Mouse (Mus musculus): ENCODE data around the gene Cmtm2b.
A peak's percentile ranks its signal among the peaks of the same experiment; 100 is the strongest.

Cmtm2b gene

DNA sequence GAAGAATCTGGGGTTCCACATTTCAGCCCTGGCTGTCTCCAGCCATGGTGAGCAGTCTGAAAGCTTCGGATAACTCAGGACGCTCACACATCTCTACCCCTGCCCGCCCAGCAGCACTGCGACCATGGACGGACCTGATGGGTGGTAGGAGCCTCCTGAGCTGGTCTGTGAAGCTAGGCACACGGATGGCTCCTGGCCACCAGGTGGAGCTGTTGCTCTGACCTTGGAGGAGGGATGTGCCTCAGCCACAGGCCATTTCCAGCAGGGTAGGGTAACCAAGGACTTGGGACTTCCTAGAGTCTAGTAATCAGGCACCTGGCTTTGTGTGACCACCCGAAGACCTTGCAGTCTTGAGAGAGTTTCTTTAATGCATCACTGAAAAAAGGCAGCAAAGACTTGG is 21.9 kb downstream of the Cmtm2b start:
- peak; percentile 91 to 94 for DNase-seq

DNA sequence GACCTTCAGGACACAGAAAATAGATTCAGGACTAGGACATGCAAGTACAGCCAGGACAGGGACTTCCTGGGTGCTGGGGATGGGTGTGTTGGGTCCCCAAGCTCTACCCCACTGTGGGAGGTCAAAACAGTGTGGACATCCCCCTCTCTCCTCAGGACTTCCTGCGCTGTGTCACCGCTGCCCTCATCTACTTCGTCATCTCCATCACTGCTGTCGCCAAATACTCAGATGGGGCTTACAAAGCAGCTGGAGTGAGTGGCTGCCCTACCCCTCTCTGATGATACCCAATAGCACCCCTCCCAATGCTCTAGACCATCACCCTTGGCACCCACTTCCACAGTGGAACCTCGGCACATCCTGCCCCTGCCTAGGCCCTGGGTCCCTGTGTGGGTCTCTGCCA is 22.6 kb downstream of the Cmtm2b start:
- no peak for DNase-seq

DNA sequence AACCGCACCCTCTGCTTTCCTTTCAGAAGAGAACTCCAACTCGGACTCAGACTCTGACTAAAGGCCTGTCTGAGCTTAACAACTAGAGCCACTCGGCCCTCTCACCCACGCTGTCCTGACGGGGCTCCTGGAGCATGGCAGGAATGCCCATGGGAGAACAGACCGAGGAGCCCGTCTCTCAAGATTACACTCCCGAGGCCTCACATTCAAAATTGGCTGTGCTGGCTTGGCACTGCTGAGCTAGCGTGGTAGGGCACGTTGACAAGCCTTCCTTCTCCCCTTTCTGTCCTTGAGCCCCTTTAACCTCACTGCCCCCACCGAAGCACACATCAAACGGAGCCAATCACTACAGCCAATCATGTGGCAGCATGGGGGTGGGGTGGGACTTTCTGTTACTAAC is 24.7 kb downstream of the Cmtm2b start:
- DNase-seq: no peak

DNA sequence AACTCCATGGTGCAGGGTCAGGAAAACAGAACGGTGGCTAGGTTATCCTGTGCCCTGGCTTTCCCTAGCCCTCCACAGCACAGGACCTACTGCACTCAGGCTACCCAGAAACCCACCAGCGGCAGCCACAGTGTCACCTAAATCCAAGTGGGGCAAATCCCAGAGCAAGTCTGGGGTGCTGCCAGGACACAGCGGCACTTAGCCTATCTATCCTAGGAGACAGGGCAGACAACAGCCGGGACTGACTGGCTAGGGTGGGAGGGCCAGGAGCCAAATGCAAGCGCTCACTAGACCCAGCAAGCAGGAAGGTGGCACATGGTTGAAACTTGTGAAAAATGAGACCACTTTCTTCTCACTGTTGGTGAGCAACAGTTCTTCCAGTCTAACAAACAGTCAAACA is 26.9 kb downstream of the Cmtm2b start:
- DNase-seq: no peak

DNA sequence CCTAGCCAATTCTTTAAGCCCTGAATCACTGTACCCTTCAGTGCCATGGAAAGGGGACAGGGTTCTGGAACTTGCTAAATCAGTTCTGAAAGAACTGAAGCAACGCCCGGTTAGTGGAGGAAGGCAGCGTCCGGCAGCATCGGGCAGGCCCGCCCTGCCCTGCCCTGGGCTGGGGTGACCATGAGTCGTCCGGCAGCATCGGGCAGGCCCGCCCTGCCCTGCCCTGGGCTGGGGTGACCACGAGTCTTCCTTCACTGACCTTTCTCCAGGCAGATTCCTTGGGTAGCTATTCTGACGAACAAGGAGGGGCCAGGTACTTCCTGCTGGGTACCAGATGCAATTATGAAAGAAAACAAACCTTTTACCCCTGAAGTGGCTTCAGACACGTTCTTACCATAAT is 28.0 kb downstream of the Cmtm2b start:
- no peak for DNase-seq

DNA sequence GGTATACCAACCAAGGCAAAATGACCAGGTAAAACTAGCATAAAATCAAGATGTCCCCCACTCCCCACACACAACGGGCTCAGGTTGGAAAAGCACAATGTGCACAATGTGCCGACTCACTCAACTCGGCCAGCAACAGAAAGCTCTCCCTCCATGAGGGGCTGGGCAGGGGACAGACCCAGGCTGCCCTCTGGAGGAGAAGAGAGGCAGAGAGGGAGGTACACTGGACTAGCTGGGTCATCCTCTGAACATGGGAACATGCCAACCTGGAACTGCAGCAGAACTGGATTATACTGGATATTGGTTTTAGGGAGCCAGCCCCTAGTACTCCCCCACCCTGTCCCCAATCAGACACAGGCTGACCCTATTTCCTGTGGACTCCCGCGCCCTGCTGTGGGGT is 31.2 kb downstream of the Cmtm2b start:
- DNase-seq: no peak

DNA sequence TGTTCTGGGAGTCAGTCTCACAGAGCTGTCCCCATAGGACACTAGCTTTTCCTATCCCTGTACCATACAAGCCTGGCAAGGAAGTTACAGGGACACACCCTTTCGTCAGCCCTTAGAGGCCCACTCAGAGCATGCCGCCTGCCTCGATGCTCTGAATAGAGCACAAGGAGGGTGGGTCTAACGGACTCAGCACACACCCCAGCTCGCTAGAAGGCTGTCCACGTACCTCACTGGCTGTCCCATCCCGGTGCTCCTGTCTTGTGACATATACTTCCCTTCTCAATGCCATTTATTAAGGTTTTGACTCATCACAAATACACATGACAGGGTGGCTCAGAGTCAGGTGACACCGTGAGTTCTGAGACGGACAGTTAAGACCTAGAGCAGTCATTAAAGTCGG is 32.5 kb downstream of the Cmtm2b start:
- DNase-seq: no peak

DNA sequence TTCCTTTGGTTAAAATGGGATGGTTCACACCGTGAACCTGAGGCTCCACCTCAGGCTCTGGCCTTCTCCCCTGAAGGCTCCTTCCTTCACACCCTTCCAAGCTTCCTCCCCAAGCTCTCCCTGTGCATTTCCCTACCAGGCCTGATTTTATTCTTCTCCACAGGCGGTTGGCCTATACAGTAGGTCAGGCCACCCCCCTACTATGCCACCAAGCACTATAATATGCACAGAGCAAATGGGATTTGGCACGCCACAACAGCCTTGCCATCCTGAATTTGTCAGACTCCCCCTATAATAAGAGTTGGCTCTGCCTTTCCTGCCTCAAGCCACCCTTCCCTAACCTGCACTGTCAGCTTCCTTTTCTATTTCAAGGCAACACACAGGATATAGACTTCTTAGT is 36.6 kb downstream of the Cmtm2b start:
- DNase-seq: no peak

DNA sequence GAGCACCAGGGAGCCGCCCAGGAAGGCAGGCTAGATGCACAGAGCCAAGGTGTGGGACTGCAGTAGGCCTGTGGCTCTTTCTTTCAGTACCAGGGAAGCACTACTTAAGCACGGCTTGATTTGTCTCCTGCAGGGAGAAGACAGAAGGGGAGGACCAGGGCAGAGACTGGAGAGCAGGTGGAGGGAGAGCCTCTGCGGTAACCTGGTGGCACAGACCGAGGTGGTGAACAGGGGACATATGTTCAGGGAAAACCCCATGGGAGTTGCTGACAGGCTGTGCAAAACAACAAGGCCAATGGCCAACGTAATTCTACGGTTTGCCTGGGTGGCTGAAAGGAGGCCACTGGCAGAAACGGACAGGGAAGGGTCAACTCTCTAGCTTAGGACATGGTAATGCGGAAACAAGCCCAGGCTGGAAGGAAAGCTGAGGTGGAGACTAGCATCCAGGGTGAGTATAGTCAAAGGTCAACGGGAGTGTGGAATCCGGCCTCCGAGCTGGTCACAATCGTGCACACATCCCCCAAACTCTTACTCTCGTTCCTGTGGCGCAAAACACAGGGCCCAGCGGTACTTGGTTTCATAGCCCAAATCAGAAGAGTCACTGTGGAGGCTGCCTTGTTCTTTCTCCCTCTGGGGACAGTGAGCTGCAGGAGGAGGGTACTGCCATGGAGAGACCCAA is 37.9 kb downstream of the Cmtm2b start:
- peak; percentile 41 to 43 for DNase-seq

DNA sequence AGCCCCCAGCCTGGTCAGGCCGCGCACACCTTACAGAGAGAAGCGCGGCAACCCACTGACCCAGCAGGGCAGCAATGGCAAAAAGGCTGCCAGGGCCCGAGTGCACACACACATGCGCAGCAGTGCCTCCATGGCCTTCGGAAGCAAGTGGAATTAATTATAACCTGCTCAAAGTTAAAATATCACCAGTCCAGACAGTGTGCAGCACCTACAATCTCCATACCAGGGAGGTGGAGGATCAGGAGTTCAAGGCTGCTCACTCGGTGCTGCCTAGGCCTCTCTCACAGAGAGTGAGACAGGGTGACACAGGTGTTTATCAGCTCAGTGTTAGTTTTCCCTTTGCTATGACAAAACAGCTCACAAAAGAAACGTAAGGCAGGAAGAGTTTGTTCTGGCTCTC is 43.7 kb downstream of the Cmtm2b start:
- DNase-seq: no peak

DNA sequence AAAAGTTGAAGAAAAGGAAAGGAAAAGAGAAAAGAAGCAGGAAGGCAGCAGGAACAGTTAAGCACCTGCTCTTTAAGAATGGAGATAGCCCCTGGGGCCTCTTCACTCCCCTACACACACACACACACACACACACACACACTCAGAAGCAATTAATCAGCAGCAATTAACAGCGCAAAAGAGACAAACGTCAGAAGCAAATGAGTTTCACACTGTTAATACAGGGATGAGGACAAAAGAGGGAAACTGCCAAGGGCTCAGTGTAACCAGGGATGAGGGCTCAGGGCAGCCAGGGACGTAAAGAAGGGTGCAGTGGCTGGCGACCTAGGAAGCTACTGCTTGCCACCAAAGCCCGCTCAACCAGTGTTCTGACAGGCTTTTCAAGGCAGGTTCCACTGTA is 45.4 kb downstream of the Cmtm2b start:
- no peak for DNase-seq

DNA sequence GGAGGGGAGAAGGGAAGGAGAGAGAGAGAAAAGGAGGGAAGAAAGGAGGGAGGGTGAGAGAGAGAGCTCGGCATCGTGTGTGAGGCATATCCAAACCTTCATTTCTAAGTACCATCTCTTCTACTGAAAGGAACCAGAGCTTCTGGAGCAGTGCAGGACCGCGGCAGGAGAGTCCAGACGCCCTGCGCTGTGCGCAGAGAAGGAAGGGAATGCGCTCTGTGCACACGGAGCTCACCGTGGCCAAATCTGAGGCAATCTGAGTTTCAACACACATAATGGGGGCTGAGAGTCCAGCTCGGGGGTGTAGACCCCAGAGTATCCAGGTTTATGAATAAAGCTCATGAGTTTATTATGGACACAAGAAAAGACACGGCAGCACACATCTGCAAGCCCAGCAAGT is 47.6 kb downstream of the Cmtm2b start:
- DNase-seq: no peak

DNA sequence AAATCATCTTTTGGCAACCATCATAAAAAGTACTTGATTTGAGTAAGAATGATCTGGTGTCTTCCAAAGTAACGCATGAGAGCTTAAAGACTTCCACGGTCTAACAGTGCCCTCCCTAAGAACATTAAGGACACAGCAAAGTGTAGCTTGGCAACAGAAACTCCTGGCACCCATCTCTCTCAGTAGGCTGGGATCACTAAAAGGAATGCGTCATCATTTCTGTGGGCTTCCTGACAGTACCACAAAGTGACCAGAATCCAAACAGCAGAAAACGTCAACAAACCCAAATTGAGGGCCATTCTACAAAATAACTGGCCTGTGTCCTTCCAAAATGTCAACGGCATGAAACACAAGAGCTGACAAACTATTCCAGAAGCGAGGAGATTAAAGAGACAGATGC is 48.0 kb downstream of the Cmtm2b start:
- no peak for DNase-seq

DNA sequence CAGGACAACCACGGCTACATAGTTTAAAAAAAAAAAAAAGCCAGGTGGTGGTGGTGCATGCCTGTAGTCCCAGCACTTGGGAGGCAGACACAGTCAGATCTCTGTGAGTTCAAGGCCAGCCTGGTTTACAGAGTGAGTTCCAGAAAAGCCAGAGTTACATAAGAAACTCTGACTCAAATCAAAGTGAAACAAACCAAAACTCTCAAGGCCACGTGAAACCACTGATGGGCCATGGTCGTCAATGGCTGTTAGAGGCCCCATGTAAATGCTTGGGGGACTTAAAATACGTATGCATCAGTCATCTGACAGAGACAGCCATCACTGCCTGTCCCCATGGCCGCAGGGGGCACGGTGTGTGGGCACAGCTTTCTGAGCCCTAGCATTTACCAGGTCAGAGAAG is 49.1 kb downstream of the Cmtm2b start:
- DNase-seq: no peak

DNA sequence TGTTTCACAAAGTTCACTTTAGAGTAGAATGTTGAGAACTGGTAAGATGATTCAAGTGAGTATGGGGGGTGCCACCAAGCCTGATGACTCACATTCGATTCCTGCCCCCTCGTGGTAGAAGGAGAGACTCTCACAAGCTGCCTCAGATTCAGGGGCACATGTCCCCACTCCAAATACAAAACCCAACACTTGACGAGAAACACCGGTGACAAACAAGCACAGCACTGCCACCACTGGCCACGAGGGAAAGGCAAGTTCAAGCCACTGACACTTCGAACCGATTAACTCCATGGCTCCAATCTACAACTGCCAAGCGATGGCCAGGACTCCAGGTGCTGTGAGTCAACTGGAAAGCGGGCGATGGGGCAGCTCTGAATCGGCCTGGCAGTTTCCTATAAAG is 51.7 kb downstream of the Cmtm2b start:
- peak; percentile 26 to 36 for DNase-seq

DNA sequence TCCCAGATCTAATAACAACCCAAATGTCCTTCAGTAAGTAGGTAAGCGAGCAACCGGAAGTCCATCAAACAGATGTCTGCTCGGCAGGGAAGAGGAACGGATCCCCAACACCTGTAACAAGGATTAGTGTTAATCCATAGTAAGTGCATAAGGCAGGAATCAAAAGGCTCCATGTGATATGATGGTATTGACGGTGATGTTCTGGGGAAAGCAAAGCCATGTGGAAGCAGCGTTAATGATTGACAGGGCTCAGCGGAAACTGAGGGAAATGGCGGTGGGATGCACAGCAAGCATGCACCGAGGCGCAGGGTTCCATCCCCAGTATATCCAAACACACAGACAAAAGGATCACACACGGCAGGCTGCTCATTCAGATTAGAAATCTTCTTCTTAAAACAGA is 52.2 kb downstream of the Cmtm2b start:
- no peak for DNase-seq

DNA sequence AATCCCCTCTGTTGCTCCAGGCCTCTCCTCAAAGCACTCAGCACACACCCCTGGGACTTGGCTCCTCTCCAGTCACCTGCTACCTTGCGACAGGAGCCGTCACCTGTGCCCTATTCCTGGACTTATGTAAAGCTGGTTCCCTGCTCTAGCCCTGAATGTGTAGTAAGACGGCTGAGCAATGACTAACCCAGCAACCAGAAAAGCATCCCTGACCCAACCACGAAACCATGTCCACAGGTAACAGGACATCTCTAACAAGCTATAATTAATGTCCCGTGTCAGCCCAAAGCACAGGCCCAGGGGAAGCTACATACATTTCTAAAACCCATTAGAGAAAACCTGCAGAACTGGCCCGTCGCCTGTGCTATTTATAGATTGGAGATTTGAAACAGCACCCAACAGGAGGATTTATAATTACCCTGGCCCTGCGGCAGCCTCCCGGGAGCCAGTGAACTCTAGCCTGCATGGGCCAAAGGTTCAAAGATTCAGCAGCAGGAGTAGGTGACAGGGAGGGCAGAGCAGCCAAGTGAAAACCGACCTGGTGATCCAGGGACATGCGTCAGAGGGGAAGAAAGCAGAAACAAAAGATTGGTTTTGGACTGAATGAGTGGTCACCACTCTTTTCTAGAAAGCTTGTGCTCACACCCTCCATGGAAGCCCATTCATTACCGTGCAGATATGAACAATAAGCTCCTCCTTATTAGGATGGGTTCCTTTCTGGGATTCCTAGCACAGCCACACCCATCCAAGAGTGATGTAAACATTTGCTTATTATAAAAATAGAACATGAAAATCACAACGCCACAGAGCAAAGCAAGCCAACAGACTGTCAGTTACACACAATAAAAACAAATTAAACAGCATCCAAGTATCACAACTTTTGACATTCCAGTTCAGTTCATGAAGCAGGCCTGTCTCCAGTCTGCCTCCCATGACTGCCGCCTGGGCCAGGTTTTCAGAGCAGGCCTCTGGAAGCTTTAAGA is 53.1 kb downstream of the Cmtm2b start:
- peak; percentile 50 to 53 for DNase-seq

DNA sequence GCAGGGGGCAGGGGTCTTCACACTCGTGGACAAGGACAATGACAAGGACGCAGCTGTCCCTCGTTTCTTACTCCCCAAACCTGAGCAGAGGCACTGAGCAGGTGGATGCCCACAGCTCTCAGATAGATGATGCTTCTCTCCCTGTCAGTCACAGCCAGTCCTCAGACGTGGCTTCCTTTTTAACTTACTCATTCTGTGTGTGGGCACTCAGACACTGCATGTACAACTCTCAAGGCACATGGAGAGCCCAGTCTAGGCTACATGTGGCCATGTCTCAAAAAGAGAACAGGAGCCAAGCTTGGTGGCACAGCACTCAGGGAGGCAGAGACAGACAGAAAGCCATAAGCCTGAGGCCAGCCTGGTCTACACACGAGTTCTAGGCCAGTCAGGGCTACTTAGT is 53.9 kb downstream of the Cmtm2b start:
- DNase-seq: no peak

DNA sequence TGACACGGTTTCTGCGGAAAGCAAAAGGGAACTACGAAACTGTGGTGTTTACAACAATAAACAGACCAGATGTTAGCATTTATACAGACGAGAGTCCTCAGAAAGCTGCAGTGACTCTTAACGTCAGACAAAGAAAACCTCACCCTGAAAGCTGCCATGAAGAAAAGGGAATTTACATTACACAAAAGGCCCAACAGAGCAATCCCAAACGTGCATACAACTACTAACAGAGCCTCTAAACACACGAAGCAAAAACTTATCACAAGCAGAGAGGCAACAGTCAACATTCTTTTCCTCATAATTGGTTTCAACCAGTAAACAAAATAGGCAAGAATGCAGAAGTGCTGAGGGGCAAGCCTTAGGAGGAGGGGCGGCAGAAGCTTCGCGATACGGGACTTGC is 54.6 kb downstream of the Cmtm2b start:
- no peak for DNase-seq

DNA sequence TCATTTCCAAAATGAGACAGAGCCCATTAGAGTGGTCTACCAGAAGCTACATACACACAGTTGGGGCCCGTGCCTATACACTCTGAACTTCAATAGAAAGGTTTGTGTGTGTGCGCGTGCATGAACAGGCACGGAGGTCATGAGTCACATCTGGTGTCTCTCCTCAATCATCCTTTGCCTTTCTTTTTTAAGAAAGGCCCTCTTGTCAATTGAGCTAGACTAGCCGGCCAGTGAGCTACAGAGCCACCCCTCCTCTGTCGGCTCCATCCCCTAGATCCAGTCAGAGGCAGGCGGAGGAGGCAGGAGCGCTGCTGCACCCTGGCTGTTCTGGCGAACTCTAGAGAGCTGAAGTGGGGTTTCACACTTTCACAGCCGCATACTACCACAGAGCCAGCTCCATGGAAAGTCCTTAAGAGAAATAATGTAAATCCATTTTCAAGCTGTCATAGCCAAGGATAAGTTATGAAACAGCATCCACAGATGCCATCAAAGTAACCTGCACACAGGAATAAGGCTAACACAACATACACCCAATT is 57.3 kb downstream of the Cmtm2b start:
- DNase-seq: no peak

DNA sequence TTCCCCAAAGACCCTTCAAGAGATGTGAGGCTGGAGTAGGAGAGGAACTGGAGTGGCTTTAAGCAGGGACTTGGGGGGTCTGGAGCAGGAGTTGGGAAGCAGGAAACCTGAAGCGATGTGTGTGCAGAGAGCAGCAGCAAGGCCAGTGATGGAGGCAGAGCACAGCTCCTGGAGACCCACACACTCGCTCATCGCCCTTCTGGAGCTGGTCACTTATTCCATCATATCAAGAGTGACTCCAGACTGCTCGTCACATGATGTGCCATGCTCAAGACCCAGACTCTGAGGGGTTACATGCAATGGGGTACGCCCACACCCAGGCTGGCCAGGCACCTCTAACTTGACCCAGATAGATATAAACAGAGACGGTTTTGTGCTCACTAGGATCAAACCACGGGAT is 58.2 kb downstream of the Cmtm2b start:
- DNase-seq: no peak

All from cerebellum, postnatal 36 days (tissue).